Mouse (Mus musculus): ENCODE measurements around the gene Dusp3. TPM values are rescaled to one million over a fixed set of nuclear protein-coding genes. Genes with fewer than 3 reads are reported as not detected.

Dusp3 gene
- polyA plus RNA-seq, 1 experiment from 2014 or later = 11.2 TPM

DNA sequence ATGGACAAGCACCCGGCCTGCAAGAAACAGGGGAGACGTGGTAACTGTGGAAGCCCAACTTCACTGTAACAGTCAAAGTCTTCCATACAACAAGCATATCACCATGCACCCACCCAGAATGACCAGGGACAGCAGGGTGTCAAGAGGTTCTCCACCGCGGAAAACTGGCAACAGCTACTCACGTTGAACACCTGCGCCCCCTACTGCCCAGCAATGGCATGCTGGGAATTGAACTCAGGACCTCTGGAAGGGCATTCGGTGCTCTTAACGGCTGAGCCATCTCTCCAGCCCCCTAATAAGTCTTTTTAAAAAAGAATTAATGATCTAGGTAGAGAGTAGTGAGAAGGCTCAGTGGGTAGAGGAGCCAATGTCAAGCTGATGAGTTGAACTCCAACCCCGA lies 11.9 kb downstream of the Dusp3 start:
- H3K36me3 ChIP-seq = no peaks in the 10 kb centered on the region
- WGBS = 49% methylated on average over 9 of the region's 9 CpGs
- ATAC-seq (ENCODE audit: insufficient number of reproducible peaks, insufficient read depth, low FRiP score, low TSS enrichment, low read depth) = no peak
- H3K27me3 ChIP-seq = 0 out of 2 replicates have a peak, but pooled peaks cover 6% of the 10 kb centered on the region
- H3K4me3 ChIP-seq (replicated peaks) = no peak overlapping the region
- H3K9ac ChIP-seq (replicated peaks) = no peak overlapping the region
- H3K4me2 ChIP-seq = no peak overlapping the region
- H3K27ac ChIP-seq = no peak overlapping the region
- peaks cover 17% of the 10 kb centered on the region for H3K4me1 ChIP-seq (replicated peaks)
- H3K9me3 ChIP-seq = no peaks in the 10 kb centered on the region

DNA sequence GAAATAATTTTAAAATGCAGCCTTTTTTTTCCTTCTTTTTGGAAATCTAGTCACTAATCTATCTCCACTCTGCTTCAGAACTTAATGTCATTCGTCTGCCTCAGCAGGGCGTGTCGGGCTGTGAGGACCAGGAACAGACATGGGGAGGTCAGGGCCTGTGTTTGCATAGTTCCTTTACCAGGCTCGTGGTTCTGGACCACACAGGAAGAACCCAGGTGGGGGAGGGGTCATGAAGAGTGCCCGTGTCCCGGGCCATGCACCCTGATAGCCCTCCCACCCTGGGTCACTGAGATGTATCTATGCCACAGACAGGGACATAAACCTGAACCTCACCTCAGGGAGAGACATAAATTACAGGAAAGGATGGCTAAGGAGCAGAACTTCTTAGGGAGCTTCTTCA lies 12.6 kb downstream of the Dusp3 start:
- ATAC-seq (ENCODE audit: insufficient number of reproducible peaks, insufficient read depth, low FRiP score, low TSS enrichment, low read depth) = no peak
- H3K27ac ChIP-seq = no peak overlapping the region
- 0 out of 2 replicates have a peak, but pooled peaks cover 6% of the 10 kb centered on the region for H3K27me3 ChIP-seq
- H3K9ac ChIP-seq (replicated peaks) = no peak overlapping the region
- WGBS = 30% methylated on average over 6 of the region's 6 CpGs
- peaks cover 17% of the 10 kb centered on the region for H3K4me1 ChIP-seq (replicated peaks)
- H3K9me3 ChIP-seq = no peaks in the 10 kb centered on the region
- no peak overlapping the region for H3K4me3 ChIP-seq (replicated peaks)
- no peak overlapping the region for H3K4me2 ChIP-seq
- H3K36me3 ChIP-seq = no peaks in the 10 kb centered on the region

DNA sequence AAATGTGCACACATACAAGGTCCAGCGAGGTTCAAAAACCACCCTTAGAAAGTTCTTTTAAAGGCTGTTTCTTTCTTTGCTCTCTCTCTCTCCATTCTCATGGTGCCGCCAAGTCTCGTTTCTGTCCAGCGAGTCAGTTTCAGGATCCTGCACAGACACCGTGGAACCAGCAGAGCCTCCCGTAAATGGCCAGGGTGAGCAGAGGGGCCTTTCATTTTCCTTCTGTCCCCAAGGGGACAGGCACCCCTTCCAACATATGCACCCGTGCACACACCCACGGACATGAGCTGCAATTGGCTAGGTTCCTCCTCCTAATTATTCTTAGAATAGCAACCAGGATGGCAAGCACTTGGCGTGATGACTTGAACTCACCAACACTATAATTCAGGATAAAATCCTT lies 13.3 kb downstream of the Dusp3 start:
- Histone ChIP-seq H3K27ac (no peak overlapping the region), H3K4me3 (replicated peaks) (no peak overlapping the region), H3K9ac (replicated peaks) (no peak overlapping the region), H3K4me2 (peak overlapping the region; percentile 39), H3K27me3 (peaks cover 5% of the 10 kb centered on the region), H3K36me3 (no peaks in the 10 kb centered on the region), H3K9me3 (no peaks in the 10 kb centered on the region), H3K4me1 (replicated peaks) (peaks cover 20% of the 10 kb centered on the region)
- no peak for ATAC-seq (ENCODE audit: insufficient number of reproducible peaks, insufficient read depth, low FRiP score, low TSS enrichment, low read depth)
- WGBS = 45% methylated on average over 9 of the region's 9 CpGs

DNA sequence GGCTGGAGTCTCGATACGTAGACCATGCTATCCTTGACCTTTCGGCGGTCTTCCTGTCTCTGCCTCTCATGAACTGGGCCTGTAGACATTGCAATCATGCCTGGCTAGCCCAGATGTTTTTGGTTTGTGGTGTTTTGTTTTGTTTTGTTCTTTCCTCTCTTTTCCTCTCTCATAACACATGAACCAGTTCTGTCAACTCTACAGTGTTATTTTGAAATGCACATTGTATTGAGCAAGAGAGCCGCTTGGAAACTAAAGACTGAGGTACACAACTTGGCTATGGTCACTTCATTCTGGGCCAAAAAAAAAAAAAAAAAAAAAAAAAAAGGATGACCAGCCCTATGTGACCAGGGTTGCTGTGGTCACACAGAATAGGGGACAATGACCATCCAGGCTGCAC lies 14.2 kb downstream of the Dusp3 start:
- Histone ChIP-seq H3K4me1 (replicated peaks) (peaks cover 23% of the 10 kb centered on the region), H3K9ac (replicated peaks) (no peak overlapping the region), H3K4me2 (0 out of 2 replicates have a peak overlapping the region, but pooled peaks have one; percentile 39), H3K4me3 (replicated peaks) (no peak overlapping the region), H3K27me3 (peaks cover 13% of the 10 kb centered on the region), H3K9me3 (no peaks in the 10 kb centered on the region), H3K27ac (no peak overlapping the region; the same call in 1 of the 2 replicates), H3K36me3 (no peaks in the 10 kb centered on the region)
- WGBS = 77% methylated on average over 5 of the region's 5 CpGs
- no peak for ATAC-seq (ENCODE audit: insufficient number of reproducible peaks, insufficient read depth, low FRiP score, low TSS enrichment, low read depth)

DNA sequence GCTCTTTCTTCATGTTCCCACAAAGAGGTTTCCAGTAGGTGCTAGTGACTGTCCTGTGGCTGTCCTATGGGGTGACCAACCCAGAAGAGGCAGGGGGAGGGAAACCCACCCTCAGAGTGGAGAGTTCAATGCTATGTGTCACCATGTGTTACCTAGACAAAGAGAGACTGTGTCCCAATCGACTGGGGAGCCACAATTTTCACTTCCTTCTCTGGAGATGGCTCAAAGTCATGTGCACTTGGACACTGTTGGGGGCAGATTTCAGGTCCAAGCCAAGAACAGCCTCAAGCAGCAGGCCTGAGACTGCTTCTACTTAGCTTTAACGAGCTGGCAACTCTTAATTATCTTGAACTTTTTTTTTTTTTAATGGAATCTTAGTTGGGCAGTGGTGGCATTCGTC lies 14.7 kb downstream of the Dusp3 start:
- H3K4me1 ChIP-seq (replicated peaks) = peaks cover 28% of the 10 kb centered on the region
- ATAC-seq (ENCODE audit: insufficient number of reproducible peaks, insufficient read depth, low FRiP score, low TSS enrichment, low read depth) = no peak
- no peaks in the 10 kb centered on the region for H3K36me3 ChIP-seq
- H3K4me3 ChIP-seq (replicated peaks) = no peak overlapping the region
- H3K27ac ChIP-seq = no peak overlapping the region
- 63% methylated on average over 3 of the region's 3 CpGs for WGBS
- H3K9ac ChIP-seq (replicated peaks) = no peak overlapping the region
- no peak overlapping the region for H3K4me2 ChIP-seq
- peaks cover 19% of the 10 kb centered on the region for H3K27me3 ChIP-seq
- no peaks in the 10 kb centered on the region for H3K9me3 ChIP-seq

DNA sequence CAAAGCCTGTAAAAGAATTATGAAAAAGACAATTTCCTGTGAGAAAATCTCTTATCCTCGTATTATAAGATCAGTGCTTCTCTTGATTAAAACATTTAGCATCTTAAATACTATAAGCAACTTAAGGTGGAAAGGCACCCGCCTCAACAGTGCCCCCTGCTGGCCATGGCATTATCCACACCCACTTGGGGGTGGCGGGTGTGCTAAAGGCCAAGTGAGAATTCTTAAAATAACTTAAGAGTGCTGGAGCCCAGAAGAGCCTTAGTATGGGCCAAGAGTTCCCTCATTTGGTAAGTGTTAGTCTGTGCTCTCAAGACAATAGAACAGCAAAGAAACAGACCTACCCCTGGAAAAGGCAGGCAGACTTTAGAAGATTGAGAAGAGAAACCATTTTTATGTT lies 15.4 kb downstream of the Dusp3 start:
- H3K9ac ChIP-seq (replicated peaks) = no peak overlapping the region
- H3K27ac ChIP-seq = no peak overlapping the region
- H3K27me3 ChIP-seq = peaks cover 26% of the 10 kb centered on the region
- no peak for ATAC-seq (ENCODE audit: insufficient number of reproducible peaks, insufficient read depth, low FRiP score, low TSS enrichment, low read depth)
- H3K4me3 ChIP-seq (replicated peaks) = no peak overlapping the region
- H3K4me2 ChIP-seq = no peak overlapping the region
- H3K4me1 ChIP-seq (replicated peaks) = peaks cover 35% of the 10 kb centered on the region
- no peaks in the 10 kb centered on the region for H3K9me3 ChIP-seq
- no peaks in the 10 kb centered on the region for H3K36me3 ChIP-seq
- WGBS = 47% methylated on average over 3 of the region's 3 CpGs

DNA sequence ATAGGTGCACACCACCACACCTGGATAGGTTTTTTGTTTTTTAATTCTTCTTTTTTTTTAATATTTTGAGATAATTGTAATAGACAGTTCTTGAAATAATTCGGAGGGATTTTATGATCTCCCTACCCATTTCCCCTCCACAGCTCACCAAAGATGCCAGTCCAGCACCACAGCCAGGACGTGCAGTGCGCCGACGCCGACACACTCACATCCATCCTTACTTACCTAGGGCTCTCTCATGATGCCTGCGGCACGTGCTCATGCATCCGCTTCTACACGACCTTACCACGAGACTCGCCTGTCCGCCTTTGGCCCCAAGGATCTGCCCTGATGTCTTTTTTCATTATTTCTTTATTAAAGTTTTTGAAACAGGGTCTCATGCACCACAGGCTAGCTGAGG lies 17.0 kb downstream of the Dusp3 start:
- Histone ChIP-seq H3K9ac (replicated peaks) (no peak overlapping the region), H3K27me3 (peaks cover 42% of the 10 kb centered on the region), H3K27ac (no peak overlapping the region), H3K9me3 (no peaks in the 10 kb centered on the region), H3K4me3 (replicated peaks) (no peak overlapping the region), H3K36me3 (no peaks in the 10 kb centered on the region), H3K4me1 (replicated peaks) (peaks cover 44% of the 10 kb centered on the region), H3K4me2 (no peak overlapping the region)
- no peak for ATAC-seq (ENCODE audit: insufficient number of reproducible peaks, insufficient read depth, low FRiP score, low TSS enrichment, low read depth)
- WGBS = 85% methylated on average over 13 of the region's 13 CpGs

DNA sequence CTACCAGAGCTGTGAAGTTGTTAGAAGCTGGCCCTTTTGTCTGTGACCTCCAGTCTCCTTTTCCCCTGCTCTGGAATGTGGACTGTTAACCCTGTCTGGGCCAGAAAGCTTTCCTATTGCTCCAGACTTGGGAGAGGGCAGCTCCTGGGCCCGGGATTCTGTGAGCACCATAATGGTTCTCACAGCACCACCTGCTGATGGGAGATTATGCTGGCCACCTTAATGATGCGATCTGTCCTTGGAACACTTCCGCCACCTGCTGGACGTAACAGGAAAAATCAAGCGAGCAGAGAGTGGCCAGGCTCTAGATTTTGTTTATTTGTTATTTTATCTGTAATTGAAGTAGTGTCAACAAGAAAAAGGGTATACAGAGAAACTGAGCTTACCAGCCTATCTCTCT lies 18.0 kb downstream of the Dusp3 start:
- WGBS = under 1% methylated on average over 5 of the region's 5 CpGs

DNA sequence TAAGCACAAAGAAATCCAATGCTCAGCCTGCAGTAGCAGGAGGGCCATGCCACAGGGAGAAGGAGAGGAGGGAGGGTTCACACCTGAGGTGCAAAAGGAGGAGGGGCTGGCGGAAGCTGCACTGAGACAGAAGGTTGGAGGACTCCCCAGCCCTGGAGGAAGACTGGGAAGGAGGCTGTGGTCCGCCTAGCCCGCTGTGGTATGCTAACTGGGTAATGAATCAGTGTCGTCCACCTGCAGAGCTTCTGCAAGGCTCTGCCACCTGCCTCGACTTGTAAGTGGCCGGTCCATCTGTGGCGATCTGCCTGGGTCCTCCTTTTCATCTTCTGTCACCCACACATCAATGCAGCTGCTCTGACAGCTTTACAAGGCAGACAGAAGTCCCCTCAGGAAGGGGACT lies 18.5 kb downstream of the Dusp3 start:
- Histone ChIP-seq H3K4me3 (replicated peaks) (no peak overlapping the region), H3K4me2 (no peak overlapping the region), H3K27ac (no peak overlapping the region), H3K9ac (replicated peaks) (no peak overlapping the region), H3K9me3 (no peaks in the 10 kb centered on the region), H3K36me3 (no peaks in the 10 kb centered on the region), H3K27me3 (peaks cover 57% of the 10 kb centered on the region), H3K4me1 (replicated peaks) (peaks cover 47% of the 10 kb centered on the region)
- 2% methylated on average over 7 of the region's 7 CpGs for WGBS
- no peak; the same call in 1 of the 2 replicates for ATAC-seq (ENCODE audit: insufficient number of reproducible peaks, insufficient read depth, low FRiP score, low TSS enrichment, low read depth)

More for the DNA sequence above, 18.0 kb downstream of the Dusp3 start:
- H3K27me3 ChIP-seq = peaks cover 52% of the 10 kb centered on the region
- H3K36me3 ChIP-seq = no peaks in the 10 kb centered on the region
- H3K4me1 ChIP-seq (replicated peaks) = peaks cover 47% of the 10 kb centered on the region
- no peak overlapping the region for H3K9ac ChIP-seq (replicated peaks)
- H3K4me2 ChIP-seq = no peak overlapping the region
- ATAC-seq (ENCODE audit: insufficient number of reproducible peaks, insufficient read depth, low FRiP score, low TSS enrichment, low read depth) = peak; percentile 37; the same call in 1 of the 2 replicates
- no peak overlapping the region for H3K4me3 ChIP-seq (replicated peaks)
- no peak overlapping the region for H3K27ac ChIP-seq
- no peaks in the 10 kb centered on the region for H3K9me3 ChIP-seq

DNA sequence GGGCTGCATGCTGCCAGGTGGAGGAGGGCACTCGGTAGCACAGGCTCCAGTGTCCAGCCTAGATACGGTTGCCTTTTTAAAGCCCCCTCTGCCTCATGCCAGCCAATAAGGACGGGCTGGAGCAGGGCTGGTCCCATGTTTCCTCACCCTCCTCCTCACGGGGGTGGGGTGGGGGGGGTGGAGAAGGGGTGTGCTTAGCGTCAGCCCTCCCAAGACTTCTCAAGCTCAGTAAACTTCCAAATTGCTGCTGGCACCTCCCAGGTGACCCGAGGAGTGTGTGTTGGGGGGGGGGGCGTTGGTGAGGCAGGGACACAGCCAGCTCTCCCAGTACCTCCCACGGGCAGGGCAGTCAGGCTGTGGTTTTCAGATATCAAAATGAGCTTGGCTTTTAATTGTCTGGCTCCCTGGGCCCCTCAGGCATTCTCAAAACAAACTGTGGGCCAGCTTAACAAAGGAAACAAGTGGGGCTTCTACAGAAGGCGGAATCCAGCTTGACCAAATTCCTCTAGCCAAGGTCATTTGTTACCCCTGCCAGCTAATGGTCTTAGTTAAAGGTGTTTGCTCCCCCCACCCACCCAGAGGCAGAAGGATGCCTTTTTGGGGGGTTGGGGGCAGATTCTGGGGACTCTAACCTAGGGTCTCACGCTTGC lies 19.7 kb downstream of the Dusp3 start, which contains the start of gene Sost:
Sost (minus strand) TSS at position 51 of the 650 bp plus-strand sequence.
- no peak for ATAC-seq (ENCODE audit: insufficient number of reproducible peaks, insufficient read depth, low FRiP score, low TSS enrichment, low read depth)
- 18% methylated on average over 10 of the region's 10 CpGs for WGBS
- H3K4me1 ChIP-seq (replicated peaks) = peaks cover 53% of the 10 kb centered on the region
- H3K9ac ChIP-seq (replicated peaks) = no peak within 1 kb of the TSS
- no peaks in the 10 kb centered on the region for H3K36me3 ChIP-seq
- no peaks in the 10 kb centered on the region for H3K9me3 ChIP-seq
- H3K27me3 ChIP-seq = peaks cover 69% of the 10 kb centered on the region
- H3K4me3 ChIP-seq (replicated peaks) = peak within 1 kb of the TSS; percentile 6; the same call in 1 of the 2 replicates
- no peak within 1 kb of the TSS for H3K27ac ChIP-seq
- peak within 1 kb of the TSS; percentile 13; the same call in 1 of the 2 replicates for H3K4me2 ChIP-seq

DNA sequence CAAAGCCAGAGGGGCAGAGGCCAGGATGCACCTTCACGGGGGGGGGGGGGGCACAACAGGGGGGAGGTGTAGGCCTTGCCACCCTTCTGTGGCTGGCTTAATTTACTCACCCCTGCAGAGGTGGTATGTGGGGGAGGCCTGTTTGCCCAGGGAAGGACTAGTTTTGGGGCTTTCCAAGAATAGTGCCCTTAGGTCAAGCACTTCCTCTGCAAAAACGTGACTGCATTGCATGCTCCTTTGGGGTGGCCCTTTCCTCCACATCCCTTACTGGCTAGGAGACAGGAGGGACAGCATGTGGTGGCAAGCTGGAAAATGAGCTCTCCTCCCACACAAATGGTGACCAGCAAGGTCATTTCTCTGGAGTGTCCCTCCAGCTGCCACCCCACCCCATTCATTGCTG lies 21.3 kb downstream of the Dusp3 start:
- Histone ChIP-seq H3K27me3 (peaks cover 84% of the 10 kb centered on the region), H3K36me3 (no peaks in the 10 kb centered on the region), H3K4me2 (peak overlapping the region; percentile 95; the same call in 1 of the 2 replicates), H3K4me3 (replicated peaks) (peak overlapping the region; percentile 6; the same call in 1 of the 2 replicates), H3K9me3 (no peaks in the 10 kb centered on the region), H3K4me1 (replicated peaks) (peaks cover 55% of the 10 kb centered on the region), H3K27ac (no peak overlapping the region), H3K9ac (replicated peaks) (no peak overlapping the region)
- 19% methylated on average over 2 of the region's 2 CpGs for WGBS
- no peak for ATAC-seq (ENCODE audit: insufficient number of reproducible peaks, insufficient read depth, low FRiP score, low TSS enrichment, low read depth)

DNA sequence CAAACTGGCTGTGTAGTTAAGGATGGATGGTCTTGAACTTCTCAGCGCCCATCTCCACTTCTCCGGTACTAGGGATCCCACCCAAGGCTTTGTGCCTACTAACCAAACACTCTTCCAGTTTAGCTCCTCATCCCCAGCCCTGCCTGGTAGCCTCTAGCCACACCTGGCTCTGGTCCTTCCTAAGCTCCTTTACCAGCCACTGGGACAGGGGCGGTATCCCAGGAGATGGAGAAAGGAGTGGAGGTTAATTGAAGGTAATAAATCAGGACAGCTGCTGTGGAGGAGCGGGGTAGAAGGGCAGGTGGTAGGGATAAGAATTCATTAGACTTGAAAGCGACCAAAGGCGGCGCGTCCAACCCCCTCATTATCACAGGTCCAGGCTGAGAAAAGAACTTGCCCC lies 22.2 kb downstream of the Dusp3 start:
- H3K27me3 ChIP-seq = peaks cover 88% of the 10 kb centered on the region
- no peaks in the 10 kb centered on the region for H3K9me3 ChIP-seq
- peak overlapping the region; percentile 56; the same call in 1 of the 2 replicates for H3K4me3 ChIP-seq (replicated peaks)
- no peak overlapping the region for H3K9ac ChIP-seq (replicated peaks)
- H3K4me1 ChIP-seq (replicated peaks) = peaks cover 55% of the 10 kb centered on the region
- no peak overlapping the region for H3K27ac ChIP-seq
- no peaks in the 10 kb centered on the region for H3K36me3 ChIP-seq
- H3K4me2 ChIP-seq = peak overlapping the region; percentile 95; the same call in 1 of the 2 replicates
- 1% methylated on average over 8 of the region's 8 CpGs for WGBS
- no peak for ATAC-seq (ENCODE audit: insufficient number of reproducible peaks, insufficient read depth, low FRiP score, low TSS enrichment, low read depth)

Data from limb, embryonic 12.5 days (tissue).